Mouse (Mus musculus) forebrain, embryonic 15.5 days (tissue): Measurements from ENCODE around the gene Nfkbib. TPM values are rescaled to one million over a fixed set of nuclear protein-coding genes. Genes with fewer than 3 reads are reported as not detected.

Experiments
- polyA plus RNA-seq: library from polyadenylated mRNA; unstranded; fragments of >200 nt; fragmentation: Nextera tagmentation; extraction: Ambion mirVana; gene quantifications from 2 replicates; pipeline ENCODE4 v1.2.1, GENCODE M21; 2015

The Nfkbib gene
- polyA plus RNA-seq, 1 experiment from 2014 or later: 59.0 TPM

Other genes starting within 250 kb of the Nfkbib start
- not detected in 2 replicates for gene Ifnl3, start 244.7 kb downstream of the Nfkbib start, polyA plus RNA-seq
- gene Sycn, start 226.6 kb downstream of the Nfkbib start, polyA plus RNA-seq: not detected in 2 replicates
- gene Nccrp1, start 220.3 kb downstream of the Nfkbib start, polyA plus RNA-seq: not detected in 2 replicates
- 24.3 and 25.7 TPM in 2 replicates for gene Samd4b, start 169.4 kb downstream of the Nfkbib start, polyA plus RNA-seq
- 28.9 and 30.0 TPM in 2 replicates for gene Pak4, start 169.3 kb downstream of the Nfkbib start, polyA plus RNA-seq
- not detected in 2 replicates for gene Acp7, start 136.2 kb downstream of the Nfkbib start, polyA plus RNA-seq
- gene Fbxo27, start 74.7 kb downstream of the Nfkbib start, polyA plus RNA-seq: 6.3 TPM in 2 replicates
- gene Fbxo17, start 50.7 kb downstream of the Nfkbib start, polyA plus RNA-seq: 3.3 and 3.8 TPM in 2 replicates
- gene Mrps12, start 25.7 kb downstream of the Nfkbib start, polyA plus RNA-seq: 109 and 113 TPM in 2 replicates
- gene Sars2, start 25.5 kb downstream of the Nfkbib start, polyA plus RNA-seq: 18.5 and 18.6 TPM in 2 replicates
- 0.27 TPM in 1 of 2 replicates, not detected in the other for gene Ccer2, start 11.3 kb downstream of the Nfkbib start, polyA plus RNA-seq
- 105 and 109 TPM in 2 replicates for gene Sirt2, start 777 bp downstream of the Nfkbib start, polyA plus RNA-seq
- gene Rinl, start 21.5 kb upstream of the Nfkbib start, polyA plus RNA-seq: 1.8 and 2.5 TPM in 2 replicates
- gene Hnrnpl, start 41.0 kb upstream of the Nfkbib start, polyA plus RNA-seq: 231 and 243 TPM in 2 replicates
- 85.2 and 86.5 TPM in 2 replicates for gene Ech1, start 57.7 kb upstream of the Nfkbib start, polyA plus RNA-seq
- gene Lgals4, start 66.3 kb upstream of the Nfkbib start, polyA plus RNA-seq: 4.2 and 4.9 TPM in 2 replicates
- gene Lgals7, start 96.3 kb upstream of the Nfkbib start, polyA plus RNA-seq: 2.6 and 3.5 TPM in 2 replicates
- 0.57 and 0.80 TPM in 2 replicates for gene Capn12, start 113.9 kb upstream of the Nfkbib start, polyA plus RNA-seq
- gene Actn4, start 194.8 kb upstream of the Nfkbib start, polyA plus RNA-seq: 134 TPM in 2 replicates
- 303 and 307 TPM in 2 replicates for gene Eif3k, start 214.4 kb upstream of the Nfkbib start, polyA plus RNA-seq
- gene Map4k1, start 214.5 kb upstream of the Nfkbib start, polyA plus RNA-seq: 5.5 and 7.7 TPM in 2 replicates